Mouse (Mus musculus): ENCODE data around the gene Ankdd1a. TPM values are rescaled to one million over a fixed set of nuclear protein-coding genes. Genes with fewer than 3 reads are reported as not detected.
A peak's percentile ranks its signal among the peaks of the same experiment; 100 is the strongest.

The Ankdd1a gene
- total RNA-seq, 2 experiments from 2014 or later = 2.7 to 3.4 TPM

GRCm38 (mm10) chr9:65520505-65520876, 498 bp upstream of the Ankdd1a start:
- intact Hi-C loops (cut with DNase I) = loop anchor here (5.0 kb wide), 1 partner anchor 142 kb away; no protein-coding TSS in a partner anchor
- DNase-seq (ENCODE audit: extremely low spot score in 1 of 2, low spot score in 2 of 2) = no peak

- peak in 1 of 2 experiments; percentile 22 for DNase-seq (ENCODE audit: extremely low spot score in 1 of 2, low spot score in 2 of 2)
- intact Hi-C loops (cut with DNase I) = no loop called here
Measured at GRCm38 (mm10) chr9:65514851-65515261, 5.1 kb downstream of the Ankdd1a start.

GRCm38 (mm10) chr9:65514431-65514830, 5.6 kb downstream of the Ankdd1a start:
- intact Hi-C loops (cut with DNase I) = no loop called here
- peak in 1 of 2 experiments; percentile 22 for DNase-seq (ENCODE audit: extremely low spot score in 1 of 2, low spot score in 2 of 2)

DNA sequence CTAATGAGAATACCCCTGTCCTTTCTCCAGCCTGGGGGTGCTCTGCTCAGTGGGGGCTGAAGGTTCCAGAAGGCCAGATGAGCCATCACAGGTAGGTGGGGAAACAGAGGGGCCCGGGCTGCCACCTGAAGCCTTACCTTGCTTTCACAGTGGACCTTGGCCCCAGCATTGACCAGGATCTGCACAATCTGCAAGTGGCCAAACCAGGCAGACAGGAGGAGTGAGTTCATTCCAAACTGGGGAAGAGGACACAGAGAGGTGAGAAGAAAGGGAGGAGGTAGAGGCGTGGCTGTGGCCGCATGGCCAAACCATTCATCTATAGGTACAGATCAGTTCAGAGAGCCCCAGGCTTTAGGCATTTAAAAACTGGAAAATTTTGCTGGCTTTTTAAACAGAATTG, 7.5 kb downstream of the Ankdd1a start:
- DNase-seq (ENCODE audit: extremely low spot score in 1 of 2, low spot score in 2 of 2) = no peak
- intact Hi-C loops (cut with DNase I) = no loop called here

DNA sequence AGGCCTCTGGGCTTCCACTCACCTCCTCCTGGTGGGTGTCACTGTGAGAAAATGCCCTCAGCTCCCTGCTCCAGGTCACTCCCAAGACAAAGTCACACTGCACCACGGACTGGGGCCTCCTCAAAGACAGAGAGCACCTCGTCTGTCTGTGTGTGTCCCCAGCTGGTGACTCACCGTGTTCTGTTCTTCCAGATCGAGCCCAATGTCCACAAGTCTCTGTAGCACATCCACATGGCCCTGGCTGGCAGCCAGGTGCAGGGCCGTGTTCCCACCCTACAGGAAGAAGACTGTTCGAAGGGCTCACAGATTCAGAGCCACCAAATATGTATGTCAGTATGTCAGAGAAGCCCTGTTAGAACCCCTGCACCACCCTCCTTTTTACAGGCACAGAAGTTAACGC, 11.5 kb downstream of the Ankdd1a start:
- intact Hi-C loops (cut with DNase I) = no loop called here
- peak in 1 of 2 experiments; percentile 33 for DNase-seq (ENCODE audit: extremely low spot score in 1 of 2, low spot score in 2 of 2)

- intact Hi-C loops (cut with DNase I) = no loop called here
- DNase-seq (ENCODE audit: extremely low spot score in 1 of 2, low spot score in 2 of 2) = peak in 1 of 2 experiments; percentile 20
Measured at GRCm38 (mm10) chr9:65502721-65503505, 17.1 kb downstream of the Ankdd1a start.

GRCm38 (mm10) chr9:65502146-65502545, 17.8 kb downstream of the Ankdd1a start:
- DNase-seq (ENCODE audit: extremely low spot score in 1 of 2, low spot score in 2 of 2) = peak in 1 of 2 experiments; percentile 57
- intact Hi-C loops (cut with DNase I) = no loop called here

DNA sequence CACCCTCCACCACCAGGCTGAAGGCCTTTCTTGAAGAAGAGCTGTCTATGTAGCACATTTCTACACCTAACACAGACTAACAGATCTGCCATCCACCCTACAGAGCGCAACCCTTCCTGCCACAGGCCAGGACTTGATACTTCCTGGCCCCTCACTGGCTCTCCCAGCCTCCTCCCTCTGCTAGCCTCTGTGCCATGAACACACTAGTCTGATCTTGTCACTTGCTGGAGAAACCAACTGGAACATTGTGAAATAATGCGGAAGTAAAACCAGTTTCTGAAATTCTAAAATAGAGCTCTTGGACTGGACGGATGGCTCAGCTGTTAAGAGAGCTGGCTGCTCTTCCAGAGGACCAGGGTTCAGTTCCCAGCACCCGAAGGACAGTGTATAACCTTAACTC, 27.1 kb downstream of the Ankdd1a start:
- no peak for DNase-seq (ENCODE audit: extremely low spot score in 1 of 2, low spot score in 2 of 2)
- intact Hi-C loops (cut with DNase I) = no loop called here

GRCm38 (mm10) chr9:65492351-65492750, 27.6 kb downstream of the Ankdd1a start:
- intact Hi-C loops (cut with DNase I) = no loop called here
- DNase-seq (ENCODE audit: extremely low spot score in 1 of 2, low spot score in 2 of 2) = no peak

DNA sequence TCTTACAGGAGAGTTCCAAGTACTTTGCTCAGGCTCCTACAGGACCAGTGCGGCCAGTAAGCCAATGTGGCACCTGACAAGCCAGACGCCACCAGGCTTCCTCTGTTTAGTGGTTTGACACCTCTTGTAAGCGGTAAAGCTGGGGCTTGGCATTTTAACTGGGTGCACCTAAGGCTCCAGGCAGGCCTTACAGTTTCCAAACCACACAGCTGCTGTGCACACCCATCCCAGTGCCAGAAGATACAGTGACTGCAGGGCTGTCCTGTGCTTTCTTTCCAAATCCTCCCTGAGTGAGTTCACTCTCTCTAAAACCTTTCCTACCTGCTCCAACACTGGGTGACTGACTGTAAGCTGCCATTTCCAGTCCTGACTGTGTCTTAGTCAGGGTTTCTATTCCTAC, 28.5 kb downstream of the Ankdd1a start:
- intact Hi-C loops (cut with DNase I) = no loop called here
- DNase-seq (ENCODE audit: extremely low spot score in 1 of 2, low spot score in 2 of 2) = no peak

DNA sequence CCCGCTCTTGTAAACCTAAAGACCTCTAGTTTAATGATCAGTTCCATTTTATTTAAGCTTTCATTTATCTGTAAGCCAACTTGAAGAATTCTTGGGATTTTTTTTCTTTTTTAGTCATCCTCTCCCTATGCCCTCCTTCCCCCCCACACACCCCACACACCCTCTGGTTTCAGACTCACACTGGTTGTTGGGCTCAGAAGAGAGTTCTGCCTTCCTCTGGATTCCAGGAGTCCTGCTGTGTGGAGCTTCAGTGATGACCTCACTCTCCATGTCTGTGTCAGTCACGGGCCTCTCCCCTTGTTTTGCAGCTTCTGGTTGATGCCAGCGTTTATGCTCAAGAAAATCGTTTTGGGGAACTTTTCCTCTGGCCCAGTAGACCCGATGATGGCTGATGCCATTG, 39.9 kb downstream of the Ankdd1a start:
- no peak for DNase-seq (ENCODE audit: extremely low spot score in 1 of 2, low spot score in 2 of 2)
- intact Hi-C loops (cut with DNase I) = no loop called here

GRCm38 (mm10) chr9:65479158-65479557, 40.8 kb downstream of the Ankdd1a start:
- intact Hi-C loops (cut with DNase I) = no loop called here
- DNase-seq (ENCODE audit: extremely low spot score in 1 of 2, low spot score in 2 of 2) = no peak

GRCm38 (mm10) chr9:65472769-65473168, 47.2 kb downstream of the Ankdd1a start:
- intact Hi-C loops (cut with DNase I) = no loop called here
- DNase-seq (ENCODE audit: extremely low spot score in 1 of 2, low spot score in 2 of 2) = no peak

GRCm38 (mm10) chr9:65467686-65468085, 52.3 kb downstream of the Ankdd1a start:
- DNase-seq (ENCODE audit: extremely low spot score in 1 of 2, low spot score in 2 of 2) = no peak
- intact Hi-C loops (cut with DNase I) = no loop called here

DNA sequence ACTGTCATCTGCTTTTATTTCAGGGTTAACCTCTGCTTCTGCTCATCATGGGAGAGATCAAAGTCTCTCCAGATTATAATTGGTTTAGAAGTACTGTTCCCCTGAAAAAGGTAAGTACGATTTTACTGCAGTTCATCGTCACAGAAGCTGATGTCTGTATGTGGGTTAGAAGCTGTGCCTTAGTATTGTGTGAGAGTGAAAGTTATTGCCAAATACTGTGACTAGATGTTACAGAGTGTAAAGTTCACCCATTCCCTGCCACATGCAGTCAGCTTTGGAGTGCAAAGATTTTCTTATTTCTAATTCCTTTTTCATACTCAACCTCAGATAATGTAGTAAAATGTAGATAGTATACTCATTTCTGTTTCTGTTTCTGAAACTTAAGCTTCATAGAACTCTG, 54.8 kb downstream of the Ankdd1a start:
- intact Hi-C loops (cut with DNase I) = no loop called here
- DNase-seq (ENCODE audit: extremely low spot score in 1 of 2, low spot score in 2 of 2) = no peak

GRCm38 (mm10) chr9:65464161-65464560, 55.8 kb downstream of the Ankdd1a start:
- DNase-seq (ENCODE audit: extremely low spot score in 1 of 2, low spot score in 2 of 2) = peak in 1 of 2 experiments; percentile 32
- intact Hi-C loops (cut with DNase I) = no loop called here

GRCm38 (mm10) chr9:65462544-65462943, 57.4 kb downstream of the Ankdd1a start:
- intact Hi-C loops (cut with DNase I) = no loop called here
- DNase-seq (ENCODE audit: extremely low spot score in 1 of 2, low spot score in 2 of 2) = no peak

- peak; percentile 90 to 96 for DNase-seq (ENCODE audit: extremely low spot score in 1 of 2, low spot score in 2 of 2)
- intact Hi-C loops (cut with DNase I) = no loop called here
Measured at GRCm38 (mm10) chr9:65460732-65461442, 59.1 kb downstream of the Ankdd1a start, which contains the start of gene Spg21. Gene Spg21, plus strand, starts transcription at chr9:65460947.

DNA sequence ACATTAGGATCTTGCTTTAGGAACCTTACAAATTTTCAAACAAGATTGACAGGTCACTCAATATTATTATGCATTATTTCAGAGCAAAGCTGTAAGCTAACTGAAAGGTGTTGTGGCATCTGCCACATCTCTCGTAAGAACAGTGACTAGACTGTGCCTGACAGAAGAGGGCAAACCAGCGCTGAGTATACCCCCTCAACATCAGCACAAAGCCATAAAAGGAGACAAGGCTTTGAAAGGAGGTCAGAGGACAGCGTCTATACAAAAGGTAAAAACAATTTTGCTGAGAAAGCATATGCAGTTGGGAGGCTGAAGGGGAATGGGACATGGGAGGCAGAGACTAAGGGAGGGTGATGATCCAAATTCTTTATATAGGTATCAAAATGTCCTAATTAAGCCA, 59.8 kb downstream of the Ankdd1a start:
- DNase-seq (ENCODE audit: extremely low spot score in 1 of 2, low spot score in 2 of 2) = no peak
- intact Hi-C loops (cut with DNase I) = no loop called here

GRCm38 (mm10) chr9:65458975-65459374, 61.0 kb downstream of the Ankdd1a start:
- no peak for DNase-seq (ENCODE audit: extremely low spot score in 1 of 2, low spot score in 2 of 2)
- intact Hi-C loops (cut with DNase I) = no loop called here

All from left cerebral cortex, postnatal 10 days (tissue).